Mouse (Mus musculus) liver, embryonic 14.5 days (tissue): ENCODE data around the gene Fbxw9. TPM values are rescaled to one million over a fixed set of nuclear protein-coding genes. Genes with fewer than 3 reads are reported as not detected.
A peak's percentile ranks its signal among the peaks of the same experiment; 100 is the strongest.

ENCODE experiments used
- ATAC-seq: fragments of 200-750 bp; cut with Nextera tagmentation; 2 replicates; pipeline ENCODE4 v1.8.0; 2017; ENCODE audit warnings: moderate number of reproducible peaks, mild to moderate bottlenecking, moderate library complexity; ENCODE audit not compliant: insufficient read depth
- DNase-seq, 3 experiments: peaks; one replicate each; pipeline ENCODE4 v3.0.0-alpha.2; 2012 to 2013; ENCODE audit warnings: low read depth in 3 of 3, low spot score in 3 of 3
- H3K27ac ChIP-seq: fragments of 300-500 bp; sonication (generic); 2 replicates; pipeline ENCODE4 v1.5.1; 2014; ENCODE audit warnings: moderate library complexity, mild to moderate bottlenecking, control low read depth, inconsistent platforms
- H3K27me3 ChIP-seq: fragments of 300-500 bp; sonication (generic); 2 replicates; pipeline ENCODE4 v1.6.1; 2014; ENCODE audit warnings: mild to moderate bottlenecking, low read length, moderate library complexity; ENCODE audit not compliant: control insufficient read depth, insufficient read depth
- H3K36me3 ChIP-seq: fragments of 300-500 bp; sonication (generic); replicated peaks from 2 replicates; pipeline ENCODE4 v1.6.1; 2014; ENCODE audit warnings: low read depth; ENCODE audit not compliant: control insufficient read depth, insufficient read depth
- H3K4me1 ChIP-seq, 2 experiments: fragments of 200-500 bp in 1 of 2; fragments of 300-500 bp in 1 of 2; sonication (generic) in 1 of 2; replicated peaks; 2 replicates each; pipeline ENCODE4 v1.6.1; 2012 to 2014; ENCODE audit warnings: antibody characterized with exemption in 1 of 2, inconsistent platforms in 1 of 2, low read length in 1 of 2; ENCODE audit not compliant: control insufficient read depth in 2 of 2, insufficient read depth in 2 of 2
- H3K4me2 ChIP-seq: fragments of 300-500 bp; sonication (generic); 2 replicates; pipeline ENCODE4 v1.6.1; 2014; ENCODE audit warnings: low read depth, mild to moderate bottlenecking, control low read depth, moderate library complexity
- H3K4me3 ChIP-seq, 2 experiments: fragments of 200-500 bp in 1 of 2; fragments of 300-500 bp in 1 of 2; sonication (generic) in 1 of 2; 2 replicates each; pipeline ENCODE4 v1.5.1; 2012 to 2014; ENCODE audit warnings: low read depth in 2 of 2, low read length in 2 of 2, mild to moderate bottlenecking in 2 of 2, control low read depth in 1 of 2, inconsistent platforms in 1 of 2, moderate library complexity in 1 of 2; ENCODE audit not compliant: insufficient read depth in 1 of 2
- H3K9ac ChIP-seq: fragments of 300-500 bp; sonication (generic); replicated peaks from 2 replicates; pipeline ENCODE4 v1.6.1; 2014; ENCODE audit warnings: mild to moderate bottlenecking, control low read depth, moderate library complexity
- H3K9me3 ChIP-seq: fragments of 300-500 bp; sonication (generic); 2 replicates; pipeline ENCODE4 v1.6.1; 2016; ENCODE audit warnings: low read length, mixed read lengths; ENCODE audit not compliant: control insufficient read depth
- CTCF ChIP-seq: IDR thresholded peaks from 2 replicates; pipeline ENCODE4 v1.5.1; 2016; ENCODE audit warnings: antibody characterized with exemption, low read depth, control low read depth
- EP300 ChIP-seq: IDR thresholded peaks from 2 replicates; pipeline ENCODE4 v1.6.1; 2016; ENCODE audit warnings: antibody characterized with exemption, low read depth
- WGBS: fragments of 180-500 bp; shearing (Covaris S2); extraction: QIAGEN DNeasy Blood & Tissue Kit; methylation state at CpG from one replicate; pipeline ENCODE4 v1.1.7; 2014; ENCODE audit not compliant: insufficient replicate concordance; 5-methylcytosine and 5-hydroxymethylcytosine counted together
- polyA plus RNA-seq, 2 experiments: library from polyadenylated mRNA; depleted of rRNA in 1 of 2; stranded (reverse) in 1 of 2; unstranded in 1 of 2; fragments of >200 nt; fragmentation: Nextera tagmentation in 1 of 2; extraction: Ambion mirVana in 1 of 2; gene quantifications; 2 replicates each; pipeline versions ENCODE4 v1.2.1 to v1.2.3; 2012 to 2014

The Fbxw9 gene
- polyA plus RNA-seq, 2 experiments, result 6.0 to 8.9 TPM

DNA sequence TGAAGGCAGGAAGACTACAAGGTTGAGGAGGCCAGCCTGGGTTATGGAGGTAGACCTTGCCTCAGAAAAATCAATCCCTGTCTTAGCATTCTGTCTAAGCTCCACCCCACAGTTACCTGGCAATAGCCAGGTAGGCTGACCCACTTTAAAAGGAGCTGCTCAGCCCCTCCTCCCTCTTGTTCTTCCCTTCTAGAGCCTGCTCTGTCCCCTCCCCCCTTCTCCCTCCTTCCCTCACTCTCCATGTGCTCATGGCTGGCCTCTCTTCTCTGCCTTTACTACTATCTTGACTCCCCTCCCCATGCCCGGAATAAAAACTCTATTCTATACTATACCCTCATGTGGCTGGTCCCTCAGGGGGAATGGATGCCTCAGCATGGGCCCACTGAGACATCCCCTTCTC lies 26.0 kb upstream of the Fbxw9 start:
- Histone ChIP-seq H3K4me3 (no peak overlapping the region), H3K4me2 (peak overlapping the region; percentile 98), H3K9me3 (no peaks in the 10 kb centered on the region), H3K27ac (0 out of 2 replicates have a peak overlapping the region, but pooled peaks have one; percentile 9), H3K36me3 (peaks cover 37% of the 10 kb centered on the region), H3K4me1 (peaks cover 16 to 18% of the 10 kb centered on the region in 2 experiments), H3K27me3 (no peaks in the 10 kb centered on the region), H3K9ac (no peak overlapping the region)
- WGBS, result 40% methylated on average over 1 of the region's 1 CpGs
- TF ChIP-seq EP300 (no peak), CTCF (no peak)
- ATAC-seq, result no peak
- DNase-seq, result no peak

DNA sequence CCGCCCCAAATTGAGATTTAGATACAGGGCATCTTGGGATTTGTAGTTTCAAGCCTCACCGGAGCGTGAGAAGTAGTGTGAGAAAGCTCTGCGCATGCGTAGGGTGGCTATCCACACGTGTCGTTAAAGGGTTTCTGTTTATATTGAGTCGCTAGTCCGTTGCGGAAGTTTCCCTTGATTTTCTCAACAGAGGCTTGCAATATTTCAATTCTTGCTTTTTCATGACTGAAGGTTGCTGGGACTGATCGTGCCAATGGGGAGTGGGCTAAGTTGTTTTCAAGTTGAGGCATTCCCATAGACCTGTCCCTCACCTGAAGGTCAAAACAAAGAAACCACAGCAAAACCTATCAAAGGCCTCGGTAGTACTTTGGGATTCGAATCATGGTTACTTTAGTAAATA lies 25.1 kb upstream of the Fbxw9 start:
- Histone ChIP-seq H3K9me3 (no peaks in the 10 kb centered on the region), H3K36me3 (peaks cover 32% of the 10 kb centered on the region), H3K9ac (peak overlapping the region; percentile 75), H3K4me2 (peak overlapping the region; percentile 98), H3K27ac (peak overlapping the region; percentile 75), H3K4me1 (peaks cover 15 to 18% of the 10 kb centered on the region in 2 experiments), H3K4me3 (peak overlapping the region; percentile 50 to 79), H3K27me3 (no peaks in the 10 kb centered on the region)
- TF ChIP-seq EP300, result no peak
- no peak for TF ChIP-seq CTCF
- 2% methylated on average over 13 of the region's 13 CpGs for WGBS
- DNase-seq (peak; percentile 70 to 71 (median 71)), ATAC-seq (no peak)

DNA sequence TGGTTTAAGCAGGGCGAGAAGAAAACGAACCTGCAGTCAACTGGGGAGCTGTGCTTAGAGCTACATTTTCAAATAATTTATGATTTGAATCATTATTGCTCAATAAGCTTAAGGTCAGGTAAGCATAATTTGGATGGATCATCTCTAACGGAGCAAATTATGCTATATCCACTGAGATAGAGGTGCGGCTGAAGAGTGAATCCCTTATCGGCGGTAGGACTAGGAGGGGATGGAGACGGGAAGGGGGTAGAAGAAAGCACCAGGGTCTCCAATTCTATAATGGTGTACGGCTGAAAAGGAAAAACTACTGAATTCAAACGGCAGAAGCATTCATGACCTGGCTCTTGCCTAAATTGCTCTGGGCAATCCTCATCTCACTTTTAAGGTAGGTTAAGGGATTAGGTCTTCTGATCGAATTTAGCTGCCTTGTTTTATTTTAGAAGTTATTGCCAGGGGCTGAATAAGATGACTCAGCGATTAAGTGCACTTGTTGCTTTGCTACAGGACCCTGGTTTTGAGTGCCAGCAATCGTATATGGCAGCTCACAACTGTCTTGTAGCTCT lies 24.6 kb upstream of the Fbxw9 start:
- peaks cover 32% of the 10 kb centered on the region for H3K36me3 ChIP-seq
- ATAC-seq (no peak), DNase-seq (no peak)
- H3K4me3 ChIP-seq, result peak overlapping the region; percentile 79 to 91
- peak overlapping the region; percentile 75 for H3K27ac ChIP-seq
- H3K9ac ChIP-seq, result peak overlapping the region; percentile 75
- no peaks in the 10 kb centered on the region for H3K27me3 ChIP-seq
- TF ChIP-seq CTCF, result no peak
- no peak for TF ChIP-seq EP300
- peaks cover 15 to 18% of the 10 kb centered on the region in 2 experiments for H3K4me1 ChIP-seq
- H3K9me3 ChIP-seq, result no peaks in the 10 kb centered on the region
- peak overlapping the region; percentile 98 for H3K4me2 ChIP-seq
- WGBS, result 2% methylated on average over 12 of the region's 12 CpGs

DNA sequence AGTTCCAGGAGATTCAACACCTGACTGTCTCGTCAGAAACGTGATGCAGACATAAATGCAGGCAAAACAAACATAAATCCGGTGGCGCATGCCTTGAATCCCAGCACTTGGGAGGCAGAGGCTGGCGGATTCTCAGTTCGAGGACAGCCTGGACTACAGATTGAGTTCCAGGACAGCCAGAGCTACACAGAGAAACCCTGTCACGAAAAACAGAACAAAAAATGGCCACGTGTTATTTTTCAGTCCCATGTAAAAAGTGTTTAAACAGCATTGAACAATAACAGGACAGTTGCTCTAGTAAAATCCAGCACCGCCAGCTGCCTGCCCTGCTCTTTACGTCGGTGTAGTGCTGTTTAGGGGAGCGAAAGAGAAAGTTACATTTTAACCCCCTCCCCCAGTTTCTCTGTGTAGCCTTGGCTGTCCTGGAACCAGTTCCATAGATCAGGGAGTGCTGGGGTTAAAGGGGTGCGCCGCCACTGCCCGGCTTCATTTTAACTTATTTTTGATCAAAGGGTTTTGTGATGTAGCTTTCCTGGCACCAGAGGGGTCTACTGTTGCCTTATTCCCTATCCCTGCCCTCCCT lies 24.0 kb upstream of the Fbxw9 start:
- H3K36me3 ChIP-seq, result peaks cover 33% of the 10 kb centered on the region
- under 1% methylated on average over 15 of the region's 15 CpGs for WGBS
- peaks cover 15 to 18% of the 10 kb centered on the region in 2 experiments for H3K4me1 ChIP-seq
- peak overlapping the region; percentile 79 to 91 for H3K4me3 ChIP-seq
- DNase-seq (peak in 1 of 3 experiments; percentile 31), ATAC-seq (peak; percentile 4; the same call in 1 of the 2 replicates)
- H3K27me3 ChIP-seq, result no peaks in the 10 kb centered on the region
- peak overlapping the region; percentile 75 for H3K27ac ChIP-seq
- peak overlapping the region; percentile 75 for H3K9ac ChIP-seq
- H3K9me3 ChIP-seq, result no peaks in the 10 kb centered on the region
- H3K4me2 ChIP-seq, result peak overlapping the region; percentile 98
- no peak for TF ChIP-seq EP300
- no peak for TF ChIP-seq CTCF

DNA sequence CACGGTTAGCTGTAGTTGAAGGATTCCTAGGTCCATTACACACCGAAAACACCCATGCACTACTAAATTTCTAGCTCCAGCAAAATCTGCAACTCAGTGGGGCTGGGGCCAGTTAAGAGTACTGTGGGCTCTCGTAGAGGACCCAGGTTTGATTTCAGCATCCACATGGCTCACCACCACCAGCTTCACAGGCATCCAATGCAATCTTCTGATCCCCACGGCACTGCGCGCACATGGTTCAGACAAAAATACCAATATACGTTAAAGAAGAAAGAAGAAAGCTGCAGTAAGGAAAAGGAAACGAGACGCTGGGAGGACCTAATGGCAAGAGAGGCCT lies 23.5 kb upstream of the Fbxw9 start:
- Histone ChIP-seq H3K4me2 (peak overlapping the region; percentile 98), H3K4me3 (peak overlapping the region; percentile 79 to 91), H3K27ac (peak overlapping the region; percentile 75), H3K9me3 (no peaks in the 10 kb centered on the region), H3K36me3 (peaks cover 34% of the 10 kb centered on the region), H3K4me1 (peaks cover 15 to 18% of the 10 kb centered on the region in 2 experiments), H3K9ac (peak overlapping the region; percentile 75), H3K27me3 (no peaks in the 10 kb centered on the region)
- 0% methylated on average over 9 of the region's 9 CpGs for WGBS
- peak; percentile 34 for ATAC-seq
- no peak for DNase-seq
- TF ChIP-seq EP300 (no peak), CTCF (no peak)
